Comparison of ENCODE assay signal across 30 mouse cellular contexts in genomic region chr6:106454131-106454838, GRCm38 (mm10).
A peak's percentile ranks its signal among the peaks of the same experiment; 100 is the strongest.
DNase-seq lines count a peak whose midpoint lies in the region; ATAC-seq and TF ChIP-seq lines count a peak whose summit lies in the region.
"Had no signal": no experiment of that assay in that cellular context is flagged by ENCODE, and none has a peak within 500 bp of the region (broad histone marks: within the 10 kb centered on the region; RNA-seq: fewer than 3 reads in every experiment).

No protein-coding gene starts in this region.

- H3K9me3 ChIP-seq in embryonic facial prominence, embryonic 14.5 days (ENCODE audit: control insufficient read depth, low read length), result no peaks in the 10 kb centered on the region
- no peaks in the 10 kb centered on the region for H3K9me3 ChIP-seq in embryonic facial prominence, embryonic 10.5 days
- no peaks in the 10 kb centered on the region for H3K9me3 ChIP-seq in lung, embryonic 14.5 days (ENCODE audit: low read depth, low read length)
- H3K9me3 ChIP-seq in midbrain, embryonic 16.5 days (replicated peaks; ENCODE audit: control insufficient read depth, low read length, poor library complexity, severe bottlenecking), result no peaks in the 10 kb centered on the region
- H3K9me3 ChIP-seq: G1E; heart, embryonic 13.5 days; hindbrain, embryonic 10.5 days; liver, embryonic 12.5 days had no signal

- no peak overlapping the region for H3K27ac ChIP-seq in embryonic facial prominence, embryonic 14.5 days (replicated peaks; ENCODE audit: low read depth, low read length)
- no peak overlapping the region for H3K27ac ChIP-seq in embryonic facial prominence, embryonic 10.5 days (replicated peaks)
- H3K27ac ChIP-seq in lung, embryonic 14.5 days (ENCODE audit: low read depth), result no peak overlapping the region
- peak overlapping the region; percentile 43 for H3K27ac ChIP-seq in midbrain, embryonic 16.5 days (ENCODE audit: low read length)
- H3K27ac ChIP-seq: heart, embryonic 13.5 days; hindbrain, embryonic 10.5 days; liver, embryonic 12.5 days; macrophage had no signal

- H3K4me2 ChIP-seq in embryonic facial prominence, embryonic 14.5 days (ENCODE audit: low read depth, low read length), result no peak overlapping the region
- no peak overlapping the region for H3K4me2 ChIP-seq in lung, embryonic 14.5 days
- H3K4me2 ChIP-seq in midbrain, embryonic 16.5 days (ENCODE audit: low read length), result no peak overlapping the region
- H3K4me2 ChIP-seq: heart, embryonic 13.5 days; liver, embryonic 12.5 days had no signal

- no peaks in the 10 kb centered on the region for H3K4me1 ChIP-seq in embryonic facial prominence, embryonic 14.5 days (ENCODE audit: control insufficient read depth, insufficient read depth, low read length)
- no peaks in the 10 kb centered on the region for H3K4me1 ChIP-seq in embryonic facial prominence, embryonic 10.5 days
- H3K4me1 ChIP-seq in lung, embryonic 14.5 days (ENCODE audit: insufficient read depth), result no peaks in the 10 kb centered on the region
- no peaks in the 10 kb centered on the region for H3K4me1 ChIP-seq in lung, adult 2 months (ENCODE audit: control insufficient read depth, insufficient read depth, low read length)
- H3K4me1 ChIP-seq in midbrain, embryonic 16.5 days (ENCODE audit: control insufficient read depth, insufficient read depth, low read length), result peaks cover 4% of the 10 kb centered on the region
- H3K4me1 ChIP-seq: heart, embryonic 13.5 days; hindbrain, embryonic 10.5 days; liver, embryonic 12.5 days had no signal

- no peak overlapping the region for H3K4me3 ChIP-seq in embryonic facial prominence, embryonic 14.5 days (ENCODE audit: low read depth, low read length)
- H3K4me3 ChIP-seq in embryonic facial prominence, embryonic 10.5 days, result no peak overlapping the region
- H3K4me3 ChIP-seq in lung, embryonic 14.5 days (ENCODE audit: low read depth, low read length), result no peak overlapping the region
- H3K4me3 ChIP-seq in lung, adult 2 months (replicated peaks; ENCODE audit: extremely low read depth, low read depth, low read length), result no peak overlapping the region
- H3K4me3 ChIP-seq in midbrain, embryonic 16.5 days (ENCODE audit: low read depth, low read length), result no peak overlapping the region
- H3K4me3 ChIP-seq: heart, embryonic 13.5 days; hindbrain, embryonic 10.5 days; liver, embryonic 12.5 days; myocyte had no signal

- intact Hi-C loops in heart, postnatal 36 days (cut with DNase I), result no loop called here

- TF ChIP-seq CTCF in lung, embryonic 14.5 days (IDR thresholded peaks at IDR 0.05; ENCODE audit: low read depth), result no peak
- TF ChIP-seq CTCF in lung, adult 2 months (IDR thresholded peaks at IDR 0.05; ENCODE audit: insufficient read depth, low read length), result no peak
- no peak for TF ChIP-seq CTCF in brain, embryonic 14.5 days (IDR thresholded peaks at IDR 0.05; ENCODE audit: borderline replicate concordance, extremely low read depth, insufficient read depth, insufficient read length)

- no peak for TF ChIP-seq POLR2A in lung, adult 2 months (IDR thresholded peaks at IDR 0.05; ENCODE audit: borderline replicate concordance, extremely low read depth, low read depth, low read length)
- TF ChIP-seq POLR2A in brain, embryonic 14.5 days (IDR thresholded peaks at IDR 0.05; ENCODE audit: borderline replicate concordance, extremely low read depth, insufficient read depth, insufficient read length, poor library complexity, severe bottlenecking), result no peak

- H3K36me3 ChIP-seq in embryonic facial prominence, embryonic 14.5 days (ENCODE audit: control insufficient read depth, insufficient read depth, low read length), result no peaks in the 10 kb centered on the region
- H3K36me3 ChIP-seq in embryonic facial prominence, embryonic 10.5 days (replicated peaks), result no peaks in the 10 kb centered on the region
- no peaks in the 10 kb centered on the region for H3K36me3 ChIP-seq in lung, embryonic 14.5 days (ENCODE audit: insufficient read depth)
- H3K36me3 ChIP-seq in midbrain, embryonic 16.5 days (ENCODE audit: control insufficient read depth, insufficient read depth, low read length), result no peaks in the 10 kb centered on the region
- H3K36me3 ChIP-seq: G1E; heart, embryonic 13.5 days; hindbrain, embryonic 10.5 days; liver, embryonic 12.5 days had no signal

- no peak overlapping the region for H3K9ac ChIP-seq in embryonic facial prominence, embryonic 14.5 days (ENCODE audit: low read depth, low read length)
- no peak overlapping the region for H3K9ac ChIP-seq in lung, embryonic 14.5 days
- H3K9ac ChIP-seq in midbrain, embryonic 16.5 days (ENCODE audit: low read depth, low read length), result no peak overlapping the region
- H3K9ac ChIP-seq: forebrain, postnatal 0 days; heart, embryonic 13.5 days; liver, embryonic 12.5 days; liver, postnatal 0 days had no signal

- H3K27me3 ChIP-seq in embryonic facial prominence, embryonic 14.5 days (replicated peaks; ENCODE audit: control insufficient read depth, insufficient read depth, low read length), result no peaks in the 10 kb centered on the region
- H3K27me3 ChIP-seq in embryonic facial prominence, embryonic 10.5 days (replicated peaks; ENCODE audit: low read depth, poor library complexity, severe bottlenecking), result no peaks in the 10 kb centered on the region
- H3K27me3 ChIP-seq in lung, embryonic 14.5 days (ENCODE audit: insufficient read depth, low read length), result no peaks in the 10 kb centered on the region
- no peaks in the 10 kb centered on the region for H3K27me3 ChIP-seq in midbrain, embryonic 16.5 days (ENCODE audit: control insufficient read depth, insufficient read depth, low read depth, low read length)
- H3K27me3 ChIP-seq: heart, embryonic 13.5 days; liver, embryonic 12.5 days had no signal

- no peak for DNase-seq in embryonic facial prominence, embryonic 14.5 days (ENCODE audit: low spot score)
- DNase-seq in embryonic facial prominence, embryonic 10.5 days (ENCODE audit: low spot score), result no peak
- DNase-seq in lung, embryonic 14.5 days, result peak; percentile 46
- DNase-seq in lung, adult 2 months, result no peak
- peak; percentile 68 for DNase-seq in brain, embryonic 14.5 days (ENCODE audit: low read depth)
- DNase-seq in heart, postnatal 36 days, result no peak
- DNase-seq: adrenal gland, postnatal 10 days; cerebellum, adult 11 months; cerebellum, adult 9-10 months; forebrain, postnatal 0 days; gastrocnemius, postnatal 10 days; heart, postnatal 10 days; kidney, adult 9 months; kidney, postnatal 10 days; layer of hippocampus, postnatal 36 days; left cerebral cortex, postnatal 4 days; liver, postnatal 0 days; lung, postnatal 10 days; right cerebral cortex, adult 18-20 months; spleen, adult 18-20 months; thymus, postnatal 14 days had no signal

- WGBS in embryonic facial prominence, embryonic 14.5 days, result 63% methylated on average over 3 of the region's 3 CpGs
- WGBS in embryonic facial prominence, embryonic 10.5 days, result 86% methylated on average over 3 of the region's 3 CpGs
- WGBS in lung, embryonic 14.5 days, result 43% methylated on average over 3 of the region's 3 CpGs
- 66% methylated on average over 3 of the region's 3 CpGs for WGBS in lung, adult 2 months
- WGBS in midbrain, embryonic 16.5 days, result 43% methylated on average over 3 of the region's 3 CpGs

- ATAC-seq in embryonic facial prominence, embryonic 14.5 days (ENCODE audit: low read depth), result peak; percentile 37; the same call in 1 of the 2 replicates
- no peak for ATAC-seq in lung, embryonic 14.5 days (ENCODE audit: insufficient read depth)
- ATAC-seq in midbrain, embryonic 16.5 days, result peak; percentile 58; the same call in 1 of the 2 replicates
- ATAC-seq: forebrain, postnatal 0 days; intestine, postnatal 0 days; liver, embryonic 12.5 days; liver, postnatal 0 days; Patski had no signal

Comparison
In these comparisons a context has a peak if more than half of its experiments do, and no peak if none do; other contexts are left out.
1. DNase-seq: peak in lung, embryonic 14.5 days (single experiment) and brain, embryonic 14.5 days (single experiment); none in embryonic facial prominence, embryonic 14.5 days (single experiment), embryonic facial prominence, embryonic 10.5 days (single experiment), lung, adult 2 months (single experiment) and heart, postnatal 36 days (0 of 2).